Mouse (Mus musculus): ENCODE measurements around the gene Nipa2. TPM values are rescaled to one million over a fixed set of nuclear protein-coding genes. Genes with fewer than 3 reads are reported as not detected.

Gene Nipa2
- polyA plus RNA-seq (2014; fragmentation: Nextera tagmentation; extraction: Ambion mirVana) = 39.8 and 56.1 TPM in 2 replicates

DNA sequence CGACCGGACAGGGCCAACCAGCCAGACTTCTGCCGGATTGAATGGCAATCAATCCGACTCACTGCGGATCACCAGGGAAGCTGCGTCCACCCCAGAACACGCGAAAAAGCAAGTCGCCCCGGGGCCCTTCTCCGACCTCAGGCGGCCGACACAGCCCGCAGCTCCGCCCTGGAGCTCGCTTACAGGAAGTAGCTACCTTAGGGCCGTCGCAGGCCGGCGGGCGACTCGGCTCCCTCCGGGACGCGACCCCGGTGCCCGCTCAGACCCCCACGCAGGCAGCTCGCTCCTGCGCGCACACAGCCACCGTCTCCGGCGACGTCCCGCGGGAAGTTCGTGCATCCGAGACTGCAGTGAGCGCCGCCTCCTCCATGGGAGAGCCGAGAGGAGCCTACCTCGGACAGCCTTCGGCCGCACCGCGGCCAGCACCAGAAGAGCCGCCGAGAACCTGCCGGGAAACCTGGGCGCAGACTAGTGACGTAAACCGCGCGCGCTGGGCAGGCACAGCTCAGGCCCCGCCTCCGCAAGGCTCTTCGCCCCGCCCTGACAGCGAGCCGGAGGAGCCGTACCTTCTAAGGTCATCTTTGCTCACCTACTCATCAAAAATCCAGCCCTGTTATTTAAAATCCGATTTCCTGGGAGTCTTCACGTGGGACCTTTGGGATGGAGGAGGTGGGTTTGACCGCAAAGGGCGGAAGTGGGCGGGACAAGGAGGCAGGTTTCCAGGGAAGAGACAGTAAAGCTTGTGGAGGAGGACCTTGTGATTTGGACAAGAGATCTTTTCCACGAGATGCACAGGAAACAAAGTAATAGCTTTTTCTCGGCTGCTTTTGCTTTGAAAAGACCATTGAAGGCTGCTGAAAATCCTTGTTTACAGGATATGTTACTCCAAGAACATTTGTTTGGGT lies at the start of gene Nipa2:
TSS of gene Nipa2 (minus strand) at position 473 of the 905 bp plus-strand sequence.
- no peaks in the 10 kb centered on the region for H3K27me3 ChIP-seq (ENCODE audit: control insufficient read depth, insufficient read depth, low read length)
- peaks cover 12% of the 10 kb centered on the region; the same call in 1 of the 2 replicates for H3K4me1 ChIP-seq (ENCODE audit: control insufficient read depth, insufficient read depth, low read length)
- H3K9me3 ChIP-seq (ENCODE audit: control insufficient read depth, low read length) = no peaks in the 10 kb centered on the region
- H3K27ac ChIP-seq (ENCODE audit: low read depth, low read length) = peak within 1 kb of the TSS; percentile 92
- H3K9ac ChIP-seq (ENCODE audit: low read depth, low read length) = peak within 1 kb of the TSS; percentile 89
- H3K4me3 ChIP-seq (ENCODE audit: low read length) = peak within 1 kb of the TSS; percentile 90
- under 1% methylated on average over 68 of the region's 70 CpGs for WGBS
- H3K36me3 ChIP-seq (ENCODE audit: control insufficient read depth, insufficient read depth, low read length) = peaks cover 4% of the 10 kb centered on the region; the same call in 1 of the 2 replicates
- ATAC-seq (ENCODE audit: low FRiP score, low TSS enrichment) = peak; percentile 99
- peak within 1 kb of the TSS; percentile 58 for H3K4me2 ChIP-seq (replicated peaks; ENCODE audit: low read depth, low read length)

GRCm38 (mm10) chr7:56011018-56011333 lies 48.7 kb upstream of the Nipa2 start:
- Histone ChIP-seq H3K4me1 (ENCODE audit: control insufficient read depth, insufficient read depth, low read length) (no peaks in the 10 kb centered on the region), H3K9me3 (ENCODE audit: control insufficient read depth, low read length) (no peaks in the 10 kb centered on the region), H3K9ac (ENCODE audit: low read depth, low read length) (no peak overlapping the region), H3K27ac (ENCODE audit: low read depth, low read length) (no peak overlapping the region), H3K4me3 (ENCODE audit: low read length) (no peak overlapping the region), H3K27me3 (ENCODE audit: control insufficient read depth, insufficient read depth, low read length) (no peaks in the 10 kb centered on the region), H3K36me3 (ENCODE audit: control insufficient read depth, insufficient read depth, low read length) (no peaks in the 10 kb centered on the region), H3K4me2 (replicated peaks; ENCODE audit: low read depth, low read length) (no peak overlapping the region)
- ATAC-seq (ENCODE audit: low FRiP score, low TSS enrichment) = no peak

GRCm38 (mm10) chr7:56010318-56011017 lies 48.2 kb upstream of the Nipa2 start:
- no peaks in the 10 kb centered on the region for H3K36me3 ChIP-seq (ENCODE audit: control insufficient read depth, insufficient read depth, low read length)
- no peak for ATAC-seq (ENCODE audit: low FRiP score, low TSS enrichment)
- H3K9me3 ChIP-seq (ENCODE audit: control insufficient read depth, low read length) = no peaks in the 10 kb centered on the region
- no peak overlapping the region for H3K27ac ChIP-seq (ENCODE audit: low read depth, low read length)
- 87% methylated on average over 4 of the region's 4 CpGs for WGBS
- no peak overlapping the region for H3K4me3 ChIP-seq (ENCODE audit: low read length)
- no peaks in the 10 kb centered on the region for H3K27me3 ChIP-seq (ENCODE audit: control insufficient read depth, insufficient read depth, low read length)
- no peak overlapping the region for H3K9ac ChIP-seq (ENCODE audit: low read depth, low read length)
- no peak overlapping the region for H3K4me2 ChIP-seq (replicated peaks; ENCODE audit: low read depth, low read length)
- no peaks in the 10 kb centered on the region for H3K4me1 ChIP-seq (ENCODE audit: control insufficient read depth, insufficient read depth, low read length)

GRCm38 (mm10) chr7:55998997-55999396 lies 36.7 kb upstream of the Nipa2 start:
- 19% methylated on average over 2 of the region's 4 CpGs for WGBS
- ATAC-seq (ENCODE audit: low FRiP score, low TSS enrichment) = no peak
- H3K4me1 ChIP-seq (ENCODE audit: control insufficient read depth, insufficient read depth, low read length) = no peaks in the 10 kb centered on the region
- H3K4me2 ChIP-seq (replicated peaks; ENCODE audit: low read depth, low read length) = no peak overlapping the region
- H3K36me3 ChIP-seq (ENCODE audit: control insufficient read depth, insufficient read depth, low read length) = no peaks in the 10 kb centered on the region
- H3K27ac ChIP-seq (ENCODE audit: low read depth, low read length) = no peak overlapping the region
- no peaks in the 10 kb centered on the region for H3K9me3 ChIP-seq (ENCODE audit: control insufficient read depth, low read length)
- no peaks in the 10 kb centered on the region for H3K27me3 ChIP-seq (ENCODE audit: control insufficient read depth, insufficient read depth, low read length)
- H3K4me3 ChIP-seq (ENCODE audit: low read length) = no peak overlapping the region
- H3K9ac ChIP-seq (ENCODE audit: low read depth, low read length) = no peak overlapping the region

GRCm38 (mm10) chr7:55995013-55995412 lies 32.7 kb upstream of the Nipa2 start:
- Histone ChIP-seq H3K27ac (ENCODE audit: low read depth, low read length) (no peak overlapping the region), H3K4me1 (ENCODE audit: control insufficient read depth, insufficient read depth, low read length) (no peaks in the 10 kb centered on the region), H3K9me3 (ENCODE audit: control insufficient read depth, low read length) (no peaks in the 10 kb centered on the region), H3K9ac (ENCODE audit: low read depth, low read length) (no peak overlapping the region), H3K36me3 (ENCODE audit: control insufficient read depth, insufficient read depth, low read length) (no peaks in the 10 kb centered on the region), H3K4me3 (ENCODE audit: low read length) (no peak overlapping the region), H3K27me3 (ENCODE audit: control insufficient read depth, insufficient read depth, low read length) (no peaks in the 10 kb centered on the region), H3K4me2 (replicated peaks; ENCODE audit: low read depth, low read length) (no peak overlapping the region)
- 70% methylated on average over 4 of the region's 4 CpGs for WGBS
- ATAC-seq (ENCODE audit: low FRiP score, low TSS enrichment) = no peak

DNA sequence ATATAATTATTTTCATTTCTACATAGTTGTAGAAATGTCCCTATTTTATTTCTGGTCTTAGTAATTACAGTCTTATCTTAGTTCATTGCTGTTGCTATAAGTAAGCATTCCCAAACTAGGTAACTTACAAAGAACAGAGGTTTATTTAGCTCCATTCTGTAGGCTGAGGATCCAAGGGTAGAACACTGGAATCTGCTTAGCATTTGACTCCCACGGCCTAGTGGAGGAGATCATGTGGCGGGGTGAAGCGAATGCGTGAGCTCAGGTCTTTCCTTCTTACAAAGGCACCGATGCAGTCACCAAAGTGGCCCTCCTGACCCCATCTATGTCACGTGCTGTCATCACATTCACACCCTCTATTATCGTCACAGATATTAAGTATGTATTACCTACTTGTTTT lies 29.6 kb upstream of the Nipa2 start:
- 93% methylated on average over 7 of the region's 7 CpGs for WGBS
- Histone ChIP-seq H3K27me3 (ENCODE audit: control insufficient read depth, insufficient read depth, low read length) (no peaks in the 10 kb centered on the region), H3K27ac (ENCODE audit: low read depth, low read length) (no peak overlapping the region), H3K9me3 (ENCODE audit: control insufficient read depth, low read length) (no peaks in the 10 kb centered on the region), H3K4me2 (replicated peaks; ENCODE audit: low read depth, low read length) (no peak overlapping the region), H3K9ac (ENCODE audit: low read depth, low read length) (no peak overlapping the region), H3K4me1 (ENCODE audit: control insufficient read depth, insufficient read depth, low read length) (no peaks in the 10 kb centered on the region), H3K36me3 (ENCODE audit: control insufficient read depth, insufficient read depth, low read length) (no peaks in the 10 kb centered on the region), H3K4me3 (ENCODE audit: low read length) (no peak overlapping the region)
- no peak for ATAC-seq (ENCODE audit: low FRiP score, low TSS enrichment)

GRCm38 (mm10) chr7:55991129-55991528 lies 28.9 kb upstream of the Nipa2 start:
- H3K4me3 ChIP-seq (ENCODE audit: low read length) = no peak overlapping the region
- ATAC-seq (ENCODE audit: low FRiP score, low TSS enrichment) = no peak
- H3K9me3 ChIP-seq (ENCODE audit: control insufficient read depth, low read length) = no peaks in the 10 kb centered on the region
- H3K4me2 ChIP-seq (replicated peaks; ENCODE audit: low read depth, low read length) = no peak overlapping the region
- no peak overlapping the region for H3K27ac ChIP-seq (ENCODE audit: low read depth, low read length)
- 92% methylated on average over 3 of the region's 3 CpGs for WGBS
- H3K27me3 ChIP-seq (ENCODE audit: control insufficient read depth, insufficient read depth, low read length) = no peaks in the 10 kb centered on the region
- no peaks in the 10 kb centered on the region for H3K4me1 ChIP-seq (ENCODE audit: control insufficient read depth, insufficient read depth, low read length)
- no peaks in the 10 kb centered on the region for H3K36me3 ChIP-seq (ENCODE audit: control insufficient read depth, insufficient read depth, low read length)
- no peak overlapping the region for H3K9ac ChIP-seq (ENCODE audit: low read depth, low read length)

GRCm38 (mm10) chr7:55986526-55987214 lies 24.4 kb upstream of the Nipa2 start:
- Histone ChIP-seq H3K4me1 (ENCODE audit: control insufficient read depth, insufficient read depth, low read length) (no peaks in the 10 kb centered on the region), H3K9ac (ENCODE audit: low read depth, low read length) (no peak overlapping the region), H3K4me3 (ENCODE audit: low read length) (no peak overlapping the region), H3K9me3 (ENCODE audit: control insufficient read depth, low read length) (no peaks in the 10 kb centered on the region), H3K27ac (ENCODE audit: low read depth, low read length) (no peak overlapping the region), H3K36me3 (ENCODE audit: control insufficient read depth, insufficient read depth, low read length) (no peaks in the 10 kb centered on the region), H3K4me2 (replicated peaks; ENCODE audit: low read depth, low read length) (no peak overlapping the region; the same call in 1 of the 2 replicates), H3K27me3 (ENCODE audit: control insufficient read depth, insufficient read depth, low read length) (no peaks in the 10 kb centered on the region)
- peak; percentile 69 for ATAC-seq (ENCODE audit: low FRiP score, low TSS enrichment)
- 26% methylated on average over 13 of the region's 13 CpGs for WGBS

All from kidney, embryonic 14.5 days (tissue).